Mouse (Mus musculus) bone marrow, adult 2 months (tissue): ENCODE data around the gene Ush2a. TPM values are rescaled to one million over a fixed set of nuclear protein-coding genes. Genes with fewer than 3 reads are reported as not detected.

ENCODE experiments used
- H3K27ac ChIP-seq: fragments of 200-500 bp; 2 replicates; pipeline ENCODE4 v1.5.1; 2012; ENCODE audit warnings: low read depth, mild to moderate bottlenecking, control low read depth, inconsistent platforms, low read length; ENCODE audit not compliant: control insufficient read depth, poor library complexity, insufficient read depth
- H3K4me1 ChIP-seq: fragments of 200-500 bp; 2 replicates; pipeline ENCODE4 v1.6.1; 2011; ENCODE audit warnings: low read length; ENCODE audit not compliant: control insufficient read depth, insufficient read depth
- H3K4me3 ChIP-seq: fragments of 200-500 bp; replicated peaks from 2 replicates; pipeline ENCODE3; 2011; ENCODE audit warnings: mild to moderate bottlenecking, low read depth, low read length, control low read depth; ENCODE audit not compliant: control insufficient read depth
- CTCF ChIP-seq: fragments of 200-500 bp; IDR thresholded peaks from 2 replicates; pipeline ENCODE4 v1.5.1; 2011; ENCODE audit warnings: low read length, control low read depth; ENCODE audit not compliant: control insufficient read depth, insufficient read depth
- POLR2A ChIP-seq: fragments of 200-500 bp; IDR thresholded peaks from 2 replicates; pipeline ENCODE4 v1.6.1; 2011; ENCODE audit warnings: low read depth, mild to moderate bottlenecking, control low read depth, low read length, borderline replicate concordance; ENCODE audit not compliant: control insufficient read depth
- WGBS: fragments of 180-500 bp; shearing (Covaris S2); methylation state at CpG from one replicate; pipeline ENCODE4 v1.1.7; 2018; 5-methylcytosine and 5-hydroxymethylcytosine counted together
- polyA plus RNA-seq: library from polyadenylated mRNA; stranded (reverse); fragments of >200 nt; gene quantifications from 2 replicates; pipeline ENCODE4 v1.2.4, GENCODE M21; 2011; ENCODE audit warnings: low replicate concordance; ENCODE audit not compliant: missing spikeins, insufficient read depth, insufficient read length

Ush2a gene
- polyA plus RNA-seq, 1 experiment: not detected

DNA sequence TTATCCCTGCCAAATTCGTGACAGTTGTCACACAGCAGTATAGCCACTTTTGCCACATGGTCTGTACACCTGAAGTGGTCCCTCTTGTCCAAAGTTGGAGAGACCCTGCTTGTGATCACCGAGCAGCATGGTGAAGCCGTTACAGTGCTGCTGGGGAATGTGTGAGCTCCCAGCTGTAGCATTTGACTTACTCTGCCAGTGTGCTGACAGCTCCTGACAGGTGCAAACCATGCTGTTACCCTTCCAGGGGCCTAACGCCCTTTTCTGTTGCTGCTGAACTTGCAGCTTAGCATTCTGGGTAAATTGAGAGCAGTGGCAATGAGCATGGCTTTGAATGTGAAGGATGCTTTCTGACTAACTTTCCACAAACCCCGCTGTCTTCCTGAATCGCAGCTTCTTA is 128.3 kb downstream of the Ush2a start:
- Histone ChIP-seq H3K27ac (no peak overlapping the region), H3K4me1 (no peaks in the 10 kb centered on the region; the same call in 1 of the 2 replicates), H3K4me3 (no peak overlapping the region)
- WGBS: 72% methylated on average over 6 of the region's 6 CpGs
- TF ChIP-seq CTCF: no peak
- TF ChIP-seq POLR2A: no peak

DNA sequence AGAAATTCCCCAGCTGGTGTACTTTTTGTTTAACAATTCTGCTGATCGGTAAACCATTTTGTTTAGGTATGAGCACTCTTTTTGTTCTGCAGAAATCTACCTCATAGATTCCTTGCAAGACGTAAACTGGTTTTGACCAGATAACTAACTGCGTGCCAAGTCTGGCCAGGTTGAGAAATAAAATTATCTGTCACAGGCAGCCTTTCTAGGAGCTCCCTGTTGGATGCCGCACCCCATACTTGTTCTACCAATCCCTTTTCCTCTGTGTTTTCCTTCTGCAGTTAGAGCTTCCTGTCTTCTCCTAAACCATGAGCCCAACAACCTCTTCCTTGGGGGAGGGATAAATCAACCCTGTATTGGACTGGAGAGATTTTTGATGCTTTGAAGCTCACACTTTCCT is 145.4 kb downstream of the Ush2a start:
- TF ChIP-seq CTCF (no peak), POLR2A (no peak)
- Histone ChIP-seq H3K27ac (no peak overlapping the region), H3K4me1 (no peaks in the 10 kb centered on the region), H3K4me3 (no peak overlapping the region)
- 68% methylated on average over 4 of the region's 4 CpGs for WGBS

DNA sequence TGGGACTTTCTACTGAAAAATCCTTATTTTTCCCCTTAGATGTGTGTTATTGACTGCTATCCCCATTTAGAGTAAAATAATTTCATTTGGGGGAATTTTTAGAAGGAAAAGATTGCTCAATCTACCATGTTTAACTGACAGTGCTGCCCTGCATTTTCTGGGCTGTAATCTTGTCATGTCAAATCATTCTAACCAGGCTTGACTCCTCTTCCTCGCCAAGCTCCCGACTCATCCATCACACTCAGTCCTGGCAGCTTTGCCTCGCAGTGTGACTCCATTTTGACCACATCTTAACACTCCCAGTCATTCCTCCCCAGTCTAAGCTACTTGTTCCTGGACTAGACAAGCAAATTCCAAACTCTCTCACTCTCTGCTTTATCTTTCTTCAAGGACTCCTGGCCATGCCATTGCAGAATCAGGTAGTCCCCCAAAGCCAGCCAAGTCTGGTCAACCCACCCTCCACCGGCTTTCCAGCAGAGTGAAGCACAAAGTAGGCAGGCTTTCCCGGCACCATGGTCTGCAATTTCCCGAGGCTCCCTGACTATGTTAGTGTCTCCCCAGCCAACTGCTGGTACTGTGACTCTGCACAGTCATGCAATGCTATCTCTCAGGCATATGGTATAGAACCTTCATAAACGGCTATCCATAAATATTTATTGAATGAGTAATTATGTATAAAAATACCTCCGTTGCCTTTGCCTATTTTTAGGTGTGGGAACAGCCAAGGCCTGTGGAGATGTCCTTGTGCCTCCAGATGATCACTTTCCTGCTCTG is 146.0 kb downstream of the Ush2a start:
- Histone ChIP-seq H3K4me1 (no peaks in the 10 kb centered on the region), H3K27ac (no peak overlapping the region), H3K4me3 (no peak overlapping the region)
- 68% methylated on average over 8 of the region's 8 CpGs for WGBS
- TF ChIP-seq CTCF (no peak), POLR2A (no peak)

DNA sequence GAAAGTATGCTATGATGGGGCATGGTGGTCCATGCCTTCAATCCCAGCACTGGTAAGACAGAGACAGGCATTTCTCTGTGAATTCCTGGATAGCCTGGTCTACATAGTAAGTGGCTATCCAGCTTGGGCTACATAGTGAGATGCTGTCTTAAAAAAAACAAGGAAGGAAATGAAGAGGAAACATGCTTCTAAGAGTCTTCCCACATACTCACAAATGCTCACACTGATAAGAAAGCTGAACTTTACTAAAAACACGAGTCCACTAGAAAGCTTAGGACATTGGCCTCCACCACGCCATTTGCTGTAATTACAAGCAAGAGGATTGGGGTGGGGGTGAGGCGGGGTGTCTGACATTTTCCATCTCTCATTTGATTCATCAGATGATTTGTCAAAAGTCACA is 148.7 kb downstream of the Ush2a start:
- Histone ChIP-seq H3K4me1 (no peaks in the 10 kb centered on the region), H3K4me3 (no peak overlapping the region), H3K27ac (no peak overlapping the region)
- TF ChIP-seq CTCF (no peak), POLR2A (no peak)
- 41% methylated on average over 3 of the region's 3 CpGs for WGBS

DNA sequence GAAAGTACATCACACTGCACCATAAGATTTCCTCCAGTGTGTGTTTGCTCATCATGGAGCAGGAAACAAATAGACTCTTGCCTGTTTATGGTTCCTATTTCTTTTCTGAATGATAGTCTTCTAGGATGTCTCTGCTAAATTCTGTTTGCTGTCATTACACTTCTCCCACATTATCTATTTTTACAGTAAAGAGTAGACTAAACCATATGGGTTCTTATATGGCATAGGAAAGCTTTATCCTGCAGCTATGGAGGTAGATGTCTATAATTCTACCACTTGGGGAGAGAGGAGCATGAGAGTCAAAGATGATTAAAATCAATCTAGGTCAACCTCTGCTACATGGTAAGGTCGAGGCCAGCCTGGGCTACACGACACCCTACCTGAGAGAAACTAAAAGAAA is 158.7 kb downstream of the Ush2a start:
- whole genome bisulfite sequencing: 71% methylated on average over 2 of the region's 2 CpGs
- H3K4me1 ChIP-seq: no peaks in the 10 kb centered on the region; the same call in 1 of the 2 replicates

DNA sequence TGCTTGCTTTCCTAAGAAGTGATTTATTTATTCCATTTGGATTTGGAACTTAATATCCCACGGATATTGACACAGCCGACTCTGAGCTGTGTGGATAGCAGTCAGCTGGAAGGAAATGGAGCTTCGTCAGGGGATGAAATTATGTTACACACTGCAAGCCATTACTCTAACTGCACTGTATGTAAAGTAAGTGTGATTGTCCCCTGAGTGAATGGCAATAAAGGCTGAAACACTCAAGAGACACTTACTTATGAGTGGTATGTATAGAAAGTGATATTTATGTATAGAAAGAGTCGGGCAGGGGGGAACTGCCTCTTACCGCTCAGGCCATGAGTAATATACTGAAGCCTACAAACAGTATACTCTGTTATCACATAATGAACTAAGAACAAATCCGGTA is 166.3 kb downstream of the Ush2a start:
- no peak overlapping the region for H3K27ac ChIP-seq
- H3K4me1 ChIP-seq: no peaks in the 10 kb centered on the region; the same call in 1 of the 2 replicates
- no peak overlapping the region for H3K4me3 ChIP-seq
- 83% methylated on average over 6 of the region's 6 CpGs for whole genome bisulfite sequencing
- no peak for TF ChIP-seq CTCF
- TF ChIP-seq POLR2A: no peak

More for the DNA sequence above, 158.7 kb downstream of the Ush2a start:
- Histone ChIP-seq H3K27ac (no peak overlapping the region), H3K4me3 (no peak overlapping the region)
- no peak for TF ChIP-seq CTCF
- no peak for TF ChIP-seq POLR2A

DNA sequence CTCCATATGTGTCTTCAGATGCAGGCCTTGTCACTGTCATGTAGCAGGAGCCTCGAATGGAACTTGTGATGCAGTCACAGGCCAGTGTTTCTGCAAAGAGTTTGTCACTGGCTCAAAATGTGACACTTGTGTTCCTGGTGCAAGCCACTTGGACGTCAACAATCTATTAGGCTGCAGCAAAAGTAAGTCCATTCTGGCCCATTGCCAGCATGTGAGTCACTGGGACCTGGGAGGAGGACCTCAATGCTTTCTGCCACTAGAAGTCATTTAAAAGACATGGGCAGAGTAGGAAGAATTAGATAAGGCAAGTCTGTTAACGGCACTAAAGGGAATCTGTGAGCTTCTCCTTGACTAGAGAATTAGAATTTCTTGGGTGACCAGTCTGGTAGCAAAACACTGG is 168.9 kb downstream of the Ush2a start:
- WGBS: 48% methylated on average over 3 of the region's 3 CpGs
- H3K4me1 ChIP-seq: no peaks in the 10 kb centered on the region
- TF ChIP-seq POLR2A (no peak), CTCF (no peak)

DNA sequence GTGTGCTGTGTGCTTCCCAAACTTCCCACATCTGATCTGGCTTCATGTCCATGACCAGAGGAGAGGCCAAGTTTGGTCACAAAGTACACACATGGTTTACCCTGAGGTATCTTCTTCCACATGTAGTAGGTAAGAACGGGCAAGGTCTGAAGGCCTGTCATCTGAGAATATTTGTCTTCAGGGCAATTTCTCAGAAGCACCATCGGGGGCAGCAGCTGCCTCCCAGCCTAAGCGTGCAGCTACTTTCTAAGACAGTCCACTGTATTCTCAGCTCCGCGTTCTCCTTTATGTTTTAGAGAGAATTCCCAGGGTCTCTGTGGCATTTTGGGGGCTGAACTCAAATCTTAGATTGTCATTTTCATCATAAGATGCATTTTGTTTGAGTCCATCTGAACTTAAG is 186.1 kb downstream of the Ush2a start:
- H3K27ac ChIP-seq: no peak overlapping the region
- WGBS: 74% methylated on average over 5 of the region's 5 CpGs
- no peaks in the 10 kb centered on the region for H3K4me1 ChIP-seq
- TF ChIP-seq CTCF: no peak
- H3K4me3 ChIP-seq: no peak overlapping the region

More for the DNA sequence above, 168.9 kb downstream of the Ush2a start:
- Histone ChIP-seq H3K27ac (no peak overlapping the region), H3K4me3 (no peak overlapping the region)

DNA sequence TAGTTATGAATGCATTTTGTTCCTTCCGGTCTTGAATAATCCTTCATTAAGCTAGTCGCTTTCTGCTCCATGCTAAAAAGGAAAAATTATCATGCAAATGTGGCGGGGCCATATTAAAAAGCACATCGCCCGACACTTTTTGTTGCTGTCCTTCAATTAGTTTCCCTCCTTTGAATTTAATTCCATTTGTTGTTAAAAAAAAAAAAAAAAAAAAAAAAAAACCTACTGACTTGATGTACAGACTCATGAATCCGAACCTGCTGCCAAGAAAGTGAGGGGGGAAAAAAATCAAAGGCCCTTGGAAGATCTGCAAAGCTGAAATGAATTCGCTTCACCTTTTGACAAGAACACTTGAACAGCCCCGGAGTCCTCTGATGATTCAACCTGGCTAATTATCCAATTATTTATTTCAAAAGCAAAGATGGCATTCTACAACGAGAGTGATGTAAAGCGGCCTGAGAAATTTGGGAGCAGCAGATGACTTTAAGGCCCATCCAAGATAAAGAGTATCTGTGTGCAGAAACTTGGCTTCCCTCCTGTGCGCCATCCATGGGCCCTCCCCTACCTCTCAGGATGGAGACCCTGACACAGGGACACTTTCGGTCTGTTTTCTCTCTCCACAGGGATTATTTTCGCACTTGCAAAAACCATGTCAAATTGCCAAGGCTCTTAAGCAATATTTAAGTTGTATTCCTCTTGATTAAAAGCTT is 194.8 kb downstream of the Ush2a start:
- H3K4me1 ChIP-seq: no peaks in the 10 kb centered on the region
- no peak overlapping the region for H3K4me3 ChIP-seq
- 80% methylated on average over 13 of the region's 13 CpGs for WGBS
- H3K27ac ChIP-seq: no peak overlapping the region
- no peak for TF ChIP-seq POLR2A
- no peak for TF ChIP-seq CTCF
